Mouse (Mus musculus): Measurements from ENCODE around the gene Zfp248. TPM values are rescaled to one million over a fixed set of nuclear protein-coding genes. Genes with fewer than 3 reads are reported as not detected.

Gene Zfp248
- polyA plus RNA-seq, 1 experiment from 2014 or later, result 14.4 TPM

Small RNA genes within 50 kb of the gene (microRNA-seq; reads per million reads assigned to microRNA genes)
- gene Gm25953, result not detected

Other genes starting within 250 kb of the Zfp248 start
- 45.1 and 49.8 TPM in 2 replicates for gene Bms1, start 36.1 kb downstream of the Zfp248 start, polyA plus RNA-seq (2016; fragmentation: Nextera tagmentation; extraction: Ambion mirVana)
- gene Zfp9, start 23.8 kb upstream of the Zfp248 start, polyA plus RNA-seq (2016; fragmentation: Nextera tagmentation; extraction: Ambion mirVana), result 15.2 and 15.8 TPM in 2 replicates
- 16.9 and 17.1 TPM in 2 replicates for gene Ankrd26, start 106.7 kb upstream of the Zfp248 start, polyA plus RNA-seq (2016; fragmentation: Nextera tagmentation; extraction: Ambion mirVana)

Measured in embryonic facial prominence, embryonic 12.5 days (tissue).